Mouse (Mus musculus) midbrain, embryonic 16.5 days (tissue): ENCODE results near the gene Slc26a11. TPM values are rescaled to one million over a fixed set of nuclear protein-coding genes. Genes with fewer than 3 reads are reported as not detected.

ENCODE experiments used
- ATAC-seq: fragments of 200-750 bp; cut with Nextera tagmentation; 2 replicates; pipeline ENCODE4 v1.8.0; 2017; ENCODE audit warnings: moderate TSS enrichment
- H3K27ac ChIP-seq: fragments of 300-500 bp; sonication (generic); 2 replicates; pipeline ENCODE4 v1.5.1; 2014; ENCODE audit warnings: mild to moderate bottlenecking, low read length, mixed read lengths
- H3K27me3 ChIP-seq: fragments of 300-500 bp; sonication (generic); 2 replicates; pipeline ENCODE4 v1.6.1; 2014; ENCODE audit warnings: low read depth, low read length, mixed read lengths; ENCODE audit not compliant: control insufficient read depth, insufficient read depth
- H3K36me3 ChIP-seq: fragments of 300-500 bp; sonication (generic); 2 replicates; pipeline ENCODE4 v1.6.1; 2014; ENCODE audit warnings: mild to moderate bottlenecking, low read length, moderate library complexity, mixed read lengths; ENCODE audit not compliant: control insufficient read depth, insufficient read depth
- H3K4me1 ChIP-seq: fragments of 300-500 bp; sonication (generic); 2 replicates; pipeline ENCODE4 v1.6.1; 2014; ENCODE audit warnings: mild to moderate bottlenecking, low read length, mixed read lengths; ENCODE audit not compliant: control insufficient read depth, insufficient read depth
- H3K4me2 ChIP-seq: fragments of 300-500 bp; sonication (generic); 2 replicates; pipeline ENCODE4 v1.6.1; 2014; ENCODE audit warnings: mild to moderate bottlenecking, low read length, mixed read lengths
- H3K4me3 ChIP-seq: fragments of 300-500 bp; sonication (generic); 2 replicates; pipeline ENCODE4 v1.5.1; 2014; ENCODE audit warnings: low read depth, mild to moderate bottlenecking, low read length, moderate library complexity, mixed read lengths
- H3K9ac ChIP-seq: fragments of 300-500 bp; sonication (generic); 2 replicates; pipeline ENCODE4 v1.6.1; 2014; ENCODE audit warnings: low read depth, low read length, mixed read lengths
- H3K9me3 ChIP-seq: fragments of 300-500 bp; sonication (generic); replicated peaks from 2 replicates; pipeline ENCODE4 v1.6.1; 2014; ENCODE audit warnings: mild to moderate bottlenecking, low read length, mixed read lengths; ENCODE audit not compliant: control insufficient read depth, poor library complexity, severe bottlenecking
- WGBS: fragments of 180-500 bp; shearing (Covaris S2); extraction: QIAGEN DNeasy Blood & Tissue Kit; methylation state at CpG from one replicate; pipeline ENCODE4 v1.1.7; 2014; 5-methylcytosine and 5-hydroxymethylcytosine counted together
- polyA plus RNA-seq: library from polyadenylated mRNA; unstranded; fragments of >200 nt; fragmentation: Nextera tagmentation; extraction: Ambion mirVana; gene quantifications from 2 replicates; pipeline ENCODE4 v1.2.1, GENCODE M21; 2015

The Slc26a11 gene
- polyA plus RNA-seq: 7.5 and 7.9 TPM in 2 replicates

- Histone ChIP-seq H3K4me2 (peak within 1 kb of the TSS; percentile 97), H3K36me3 (no peaks in the 10 kb centered on the region), H3K9me3 (no peaks in the 10 kb centered on the region), H3K27me3 (no peaks in the 10 kb centered on the region), H3K4me3 (peak within 1 kb of the TSS; percentile 70), H3K27ac (peak within 1 kb of the TSS; percentile 47; the same call in 1 of the 2 replicates), H3K4me1 (peaks cover 14% of the 10 kb centered on the region), H3K9ac (peak within 1 kb of the TSS; percentile 74)
- ATAC-seq: peak; percentile 94
- 1% methylated on average over 38 of the region's 40 CpGs for WGBS
These were observed at the start of gene Slc26a11, which contains the start of gene Sgsh for GRCm38 (mm10) chr11:119355443-119356385. Slc26a11 (plus strand) TSS chr11:119355557. Sgsh (minus strand) TSS chr11:119355536.

- Histone ChIP-seq H3K27me3 (0 out of 2 replicates have a peak, but pooled peaks cover 2% of the 10 kb centered on the region), H3K4me2 (no peak overlapping the region), H3K4me3 (no peak overlapping the region), H3K27ac (no peak overlapping the region), H3K9ac (no peak overlapping the region), H3K4me1 (no peaks in the 10 kb centered on the region), H3K9me3 (no peaks in the 10 kb centered on the region), H3K36me3 (no peaks in the 10 kb centered on the region)
- no peak for ATAC-seq
- WGBS: 64% methylated on average over 13 of the region's 13 CpGs
These were observed 48.3 kb upstream of the Slc26a11 start for GRCm38 (mm10) chr11:119306762-119307657.

DNA sequence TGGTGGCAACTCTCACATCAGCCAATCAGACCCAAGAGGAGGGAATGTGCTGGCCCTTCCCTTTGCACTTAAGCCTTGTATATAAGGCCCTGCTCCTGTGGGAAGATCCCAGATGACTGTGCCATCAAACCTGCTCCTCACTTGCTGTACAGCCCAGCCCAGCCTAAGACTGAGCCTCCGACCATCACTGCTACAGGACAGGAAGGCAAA lies 47.8 kb upstream of the Slc26a11 start, which contains the start of gene Card14:
TSS of gene Card14 (plus strand) at position 111 of the 210 bp plus-strand sequence.
- Histone ChIP-seq H3K4me1 (no peaks in the 10 kb centered on the region), H3K27me3 (0 out of 2 replicates have a peak, but pooled peaks cover 2% of the 10 kb centered on the region), H3K9ac (no peak within 1 kb of the TSS), H3K4me2 (no peak within 1 kb of the TSS), H3K4me3 (no peak within 1 kb of the TSS), H3K27ac (no peak within 1 kb of the TSS), H3K9me3 (no peaks in the 10 kb centered on the region), H3K36me3 (no peaks in the 10 kb centered on the region)
- ATAC-seq: no peak
- WGBS: 47% methylated on average over 1 of the region's 1 CpGs

DNA sequence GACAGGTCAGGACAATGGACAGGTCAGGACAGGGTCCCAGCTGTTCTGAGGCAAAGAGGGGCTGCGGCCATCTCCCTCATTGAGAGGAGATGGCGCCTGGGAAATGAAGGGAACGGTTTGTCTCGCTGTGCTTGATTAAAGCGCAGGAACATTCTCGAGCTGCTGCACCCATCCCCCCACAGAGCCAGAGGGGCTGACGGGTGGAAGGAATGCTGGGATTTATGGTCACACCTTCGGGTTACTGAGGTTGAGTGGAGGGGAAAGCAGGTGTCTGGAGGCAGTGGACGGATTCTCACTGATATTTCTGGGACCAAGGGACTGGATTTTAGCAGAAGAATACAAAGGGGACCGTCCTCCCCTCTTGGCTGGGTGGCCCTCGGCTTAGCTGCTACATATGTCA lies 47.4 kb upstream of the Slc26a11 start:
- ATAC-seq: no peak
- 33% methylated on average over 11 of the region's 11 CpGs for WGBS
- Histone ChIP-seq H3K27me3 (0 out of 2 replicates have a peak, but pooled peaks cover 2% of the 10 kb centered on the region), H3K4me1 (no peaks in the 10 kb centered on the region), H3K27ac (no peak overlapping the region), H3K4me3 (no peak overlapping the region), H3K4me2 (no peak overlapping the region), H3K36me3 (no peaks in the 10 kb centered on the region), H3K9me3 (no peaks in the 10 kb centered on the region), H3K9ac (no peak overlapping the region)

GRCm38 (mm10) chr11:119310621-119311020 lies 44.7 kb upstream of the Slc26a11 start:
- Histone ChIP-seq H3K27ac (no peak overlapping the region), H3K4me3 (no peak overlapping the region), H3K27me3 (no peaks in the 10 kb centered on the region), H3K4me2 (no peak overlapping the region), H3K36me3 (no peaks in the 10 kb centered on the region), H3K9ac (no peak overlapping the region), H3K9me3 (no peaks in the 10 kb centered on the region), H3K4me1 (no peaks in the 10 kb centered on the region)
- WGBS: 15% methylated on average over 10 of the region's 10 CpGs
- ATAC-seq: no peak

- H3K4me1 ChIP-seq: no peaks in the 10 kb centered on the region
- H3K36me3 ChIP-seq: no peaks in the 10 kb centered on the region
- no peaks in the 10 kb centered on the region for H3K9me3 ChIP-seq
- ATAC-seq: no peak
- no peak overlapping the region for H3K4me3 ChIP-seq
- no peak overlapping the region for H3K27ac ChIP-seq
- 81% methylated on average over 17 of the region's 17 CpGs for WGBS
- H3K27me3 ChIP-seq: no peaks in the 10 kb centered on the region
- H3K4me2 ChIP-seq: no peak overlapping the region
- no peak overlapping the region for H3K9ac ChIP-seq
These were observed 41.0 kb upstream of the Slc26a11 start for GRCm38 (mm10) chr11:119314252-119314936.

DNA sequence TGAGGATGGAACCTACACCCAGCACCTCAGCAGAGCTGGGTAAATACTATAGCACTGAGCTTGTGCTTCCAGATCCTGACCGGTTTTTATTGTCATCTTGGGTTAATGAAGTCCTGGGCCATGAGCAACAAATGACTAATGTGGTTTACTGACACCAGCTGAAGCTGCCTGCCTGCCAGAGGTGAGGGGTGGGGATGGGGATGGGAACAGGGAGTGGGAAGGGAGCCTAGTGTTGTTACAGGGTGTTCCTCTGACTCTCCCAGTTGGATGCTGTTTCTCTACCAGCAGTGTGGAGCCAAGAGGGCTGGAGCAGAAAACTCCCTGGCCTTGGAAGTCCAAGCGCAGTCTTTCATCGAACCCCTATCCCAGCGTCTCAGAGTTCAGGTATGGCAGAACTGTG lies 38.6 kb upstream of the Slc26a11 start:
- no peak overlapping the region for H3K27ac ChIP-seq
- ATAC-seq: no peak
- 89% methylated on average over 4 of the region's 4 CpGs for WGBS
- H3K4me1 ChIP-seq: no peaks in the 10 kb centered on the region
- no peaks in the 10 kb centered on the region for H3K9me3 ChIP-seq
- no peak overlapping the region for H3K9ac ChIP-seq
- H3K4me2 ChIP-seq: no peak overlapping the region
- no peaks in the 10 kb centered on the region for H3K36me3 ChIP-seq
- H3K27me3 ChIP-seq: no peaks in the 10 kb centered on the region
- H3K4me3 ChIP-seq: no peak overlapping the region

DNA sequence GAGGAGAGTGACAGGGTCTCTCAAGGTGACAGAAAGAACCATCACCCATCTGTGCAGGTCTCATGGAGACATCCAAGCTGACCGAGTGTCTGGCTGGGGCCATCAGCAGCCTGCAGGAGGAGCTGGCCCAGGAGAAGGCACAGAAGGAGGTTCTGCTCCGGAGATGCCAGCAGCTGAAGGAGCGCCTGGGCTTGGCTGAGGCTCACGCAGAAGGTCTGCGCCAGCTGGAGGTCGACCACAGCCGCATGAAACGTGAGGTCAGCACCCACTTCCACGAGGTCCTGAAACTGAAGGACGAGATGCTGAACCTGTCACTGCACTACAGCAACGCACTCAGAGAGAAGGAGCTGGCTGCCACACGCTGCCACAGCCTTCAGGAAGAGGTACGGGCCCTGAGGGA lies 32.8 kb upstream of the Slc26a11 start:
- Histone ChIP-seq H3K4me3 (no peak overlapping the region), H3K36me3 (no peaks in the 10 kb centered on the region), H3K27me3 (no peaks in the 10 kb centered on the region), H3K4me1 (no peaks in the 10 kb centered on the region), H3K27ac (no peak overlapping the region), H3K9ac (no peak overlapping the region), H3K4me2 (no peak overlapping the region), H3K9me3 (no peaks in the 10 kb centered on the region)
- no peak for ATAC-seq
- WGBS: 87% methylated on average over 13 of the region's 13 CpGs
